Mouse (Mus musculus): ENCODE data around the gene Mark4.

GRCm38 (mm10) chr7:19457414-19458071, 1.1 kb downstream of the Mark4 start:
- no peak for TF ChIP-seq EP300 (IDR thresholded peaks at IDR 0.05)
- TF ChIP-seq CTCF (IDR thresholded peaks at IDR 0.05): no peak

Data from lung, postnatal 0 days (tissue).